Mouse (Mus musculus): Measurements from ENCODE around the gene Gprasp1.
"Not testable (repeated sequence)": the region's sequence is repeated elsewhere in the genome, so short reads cannot be mapped to it uniquely, and the experiment has no call there.

Gprasp1 gene

DNA sequence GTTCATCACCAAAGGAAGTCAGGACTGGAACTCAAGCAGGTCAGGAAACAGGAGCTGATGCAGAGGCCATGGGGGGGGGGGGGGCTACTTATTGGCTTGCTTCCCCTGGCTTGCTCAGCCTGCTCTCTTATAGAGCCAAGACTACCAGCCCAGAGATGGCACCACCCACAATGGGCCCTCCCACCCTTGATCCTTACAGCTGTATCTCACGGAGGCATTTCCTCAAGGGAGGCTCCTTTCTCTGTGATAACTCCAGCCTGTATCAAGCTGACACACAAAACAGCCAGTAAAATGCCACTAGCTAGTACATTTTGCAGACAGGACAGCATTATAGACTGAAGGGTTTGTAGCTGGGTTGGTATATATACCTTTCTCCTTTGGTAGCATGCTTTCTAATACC is 93.4 kb downstream of the Gprasp1 start:
- DNase-seq (ENCODE audit: extremely low spot score, low read depth, low spot score): not testable (repeated sequence)

DNA sequence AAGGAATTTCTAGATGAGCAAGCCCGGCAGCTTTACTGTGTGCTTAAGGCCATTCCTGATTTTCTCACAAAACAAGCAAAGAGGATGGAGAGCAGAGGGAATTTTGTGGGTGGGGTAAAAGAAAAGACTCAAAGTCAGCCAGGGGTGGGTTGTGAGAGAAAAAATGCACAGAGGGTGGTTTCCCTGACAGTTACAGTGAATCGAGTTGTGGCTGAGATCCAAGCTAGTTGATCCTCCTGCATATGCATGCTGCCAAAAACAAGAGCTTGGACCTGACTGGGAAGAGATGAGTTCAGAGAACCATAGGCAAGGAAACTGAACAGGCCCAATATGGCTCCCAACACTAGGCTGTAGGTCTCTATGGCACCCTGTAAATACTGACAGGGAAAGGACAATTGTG is 95.4 kb downstream of the Gprasp1 start:
- DNase-seq (ENCODE audit: extremely low spot score, low read depth, low spot score): no peak

DNA sequence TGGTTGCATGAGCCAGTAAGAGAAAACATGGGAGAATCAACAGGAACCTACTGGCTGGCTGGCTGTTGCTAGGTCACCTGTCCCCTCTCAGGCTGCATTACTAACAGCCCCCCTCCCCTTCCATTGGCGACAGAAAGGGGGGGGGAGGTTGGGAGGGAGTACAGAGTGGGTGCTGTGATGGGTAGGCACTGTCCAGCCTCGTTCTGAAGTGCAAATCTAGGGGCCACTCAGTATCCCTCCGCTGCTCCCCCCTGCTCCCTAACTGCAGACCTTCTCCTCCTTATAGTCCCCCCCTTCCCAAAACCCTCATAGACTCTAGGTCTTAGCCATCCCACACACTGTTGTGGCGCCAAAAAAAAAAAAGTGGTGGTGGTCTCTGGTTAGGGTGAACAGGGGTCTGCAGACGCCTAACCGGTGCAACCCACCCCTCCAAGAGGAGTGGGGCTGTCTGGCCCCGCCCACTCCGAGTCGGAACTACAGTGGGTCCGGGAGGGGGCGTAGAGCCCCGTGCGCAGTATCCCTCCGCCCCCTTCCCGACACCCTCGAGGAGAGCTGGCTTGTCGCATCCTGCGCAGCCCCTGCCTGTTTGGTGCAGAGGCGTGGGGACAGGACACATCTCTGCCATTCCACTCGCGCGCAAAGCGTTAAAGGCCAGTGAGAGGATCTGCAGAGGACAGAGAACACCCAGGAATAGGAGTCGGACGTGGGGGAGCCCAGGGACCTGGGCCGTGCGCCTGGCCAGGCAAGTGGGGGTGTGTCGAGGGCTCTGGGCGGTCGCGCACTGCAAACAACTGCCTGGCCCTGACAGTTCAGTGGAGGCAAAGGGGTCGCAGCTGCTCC is 96.2 kb downstream of the Gprasp1 start, which contains the start of gene Gprasp2:
Gene Gprasp2, plus strand, starts transcription at position 514 of the 840 bp plus-strand sequence.
- DNase-seq (ENCODE audit: extremely low spot score, low read depth, low spot score): not testable (repeated sequence)

DNA sequence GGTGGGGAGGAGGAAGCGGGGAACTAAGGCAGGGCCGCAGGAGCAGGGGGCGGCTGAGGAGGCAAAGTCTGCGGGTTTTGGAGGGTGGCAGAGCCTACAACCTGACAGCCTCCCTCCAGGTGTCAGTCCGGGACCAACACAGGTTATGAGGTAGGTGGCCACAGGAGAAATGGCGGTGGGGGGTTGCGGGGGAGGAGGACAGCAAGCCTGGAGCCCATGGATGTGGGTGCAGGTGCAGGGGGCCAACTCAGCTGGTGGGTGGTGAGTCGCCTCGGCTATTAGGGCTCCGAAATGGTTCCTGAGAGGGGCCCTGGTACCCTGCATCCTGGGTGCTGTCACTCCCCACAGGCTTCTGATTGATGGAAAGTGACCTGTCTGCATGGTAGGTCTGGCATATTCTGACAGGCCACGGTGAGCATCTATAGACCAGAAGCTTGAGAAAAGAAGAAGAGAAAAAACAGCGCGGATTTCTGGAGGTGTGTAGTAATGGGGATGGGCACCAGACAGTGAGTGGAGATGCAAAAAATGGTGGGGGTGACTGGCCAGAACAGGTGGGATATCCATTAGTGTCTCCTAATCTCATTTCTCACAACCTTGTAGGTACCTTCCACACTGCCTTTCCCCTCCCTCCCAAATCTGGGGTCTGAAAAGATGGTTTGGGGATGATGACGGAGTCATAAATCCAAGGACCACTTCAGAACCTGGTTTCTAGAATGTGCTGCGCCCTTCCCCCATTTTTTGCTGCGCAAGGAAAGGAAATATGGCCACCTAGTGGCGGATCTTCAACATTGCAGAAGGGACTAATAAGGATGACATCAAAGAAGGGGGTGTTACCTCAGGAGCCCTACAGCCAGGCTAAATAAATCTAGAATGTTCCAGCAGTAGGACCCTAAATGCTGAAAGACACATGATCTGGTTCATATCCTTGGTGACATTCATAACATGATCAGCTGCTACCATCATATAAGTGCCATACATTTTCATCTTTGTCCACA is 97.2 kb downstream of the Gprasp1 start:
- not testable (repeated sequence) for DNase-seq (ENCODE audit: extremely low spot score, low read depth, low spot score)
